Mouse (Mus musculus) stomach, postnatal 0 days (tissue): Measurements from ENCODE around the gene Vil1.

ENCODE experiments used
- CTCF ChIP-seq: IDR thresholded peaks from 2 replicates; pipeline ENCODE4 v1.5.1; 2016; ENCODE audit warnings: antibody characterized with exemption, low read depth, mild to moderate bottlenecking, moderate library complexity
- EP300 ChIP-seq: optimal IDR thresholded peaks from 2 replicates; pipeline ENCODE3; 2016; ENCODE audit warnings: antibody characterized with exemption

DNA sequence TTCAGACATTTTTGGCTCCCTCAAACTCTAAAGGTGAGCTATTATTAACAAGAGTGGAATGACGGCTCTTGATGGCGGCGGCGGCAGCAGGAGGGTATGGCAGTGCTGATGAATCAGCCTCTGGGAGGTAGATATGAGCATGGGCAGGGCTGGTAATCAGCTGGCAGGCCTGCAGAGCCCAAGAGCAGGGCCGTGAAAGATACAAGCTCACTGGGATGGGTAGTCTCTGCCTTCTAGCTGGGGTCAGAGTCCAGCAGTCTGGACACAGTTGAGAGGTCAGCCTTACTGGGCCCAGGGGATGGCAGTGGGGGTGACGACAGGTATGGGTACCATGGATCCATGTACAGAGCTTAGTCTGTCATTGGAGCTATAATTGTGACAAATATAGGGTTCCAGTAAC, 24.0 kb downstream of the Vil1 start:
- TF ChIP-seq EP300: no peak
- no peak for TF ChIP-seq CTCF
